Mouse (Mus musculus): Measurements from ENCODE around the gene Fam172a. TPM values are rescaled to one million over a fixed set of nuclear protein-coding genes. Genes with fewer than 3 reads are reported as not detected.

Fam172a gene
- polyA plus RNA-seq, 1 experiment from 2014 or later, result 21.2 TPM

DNA sequence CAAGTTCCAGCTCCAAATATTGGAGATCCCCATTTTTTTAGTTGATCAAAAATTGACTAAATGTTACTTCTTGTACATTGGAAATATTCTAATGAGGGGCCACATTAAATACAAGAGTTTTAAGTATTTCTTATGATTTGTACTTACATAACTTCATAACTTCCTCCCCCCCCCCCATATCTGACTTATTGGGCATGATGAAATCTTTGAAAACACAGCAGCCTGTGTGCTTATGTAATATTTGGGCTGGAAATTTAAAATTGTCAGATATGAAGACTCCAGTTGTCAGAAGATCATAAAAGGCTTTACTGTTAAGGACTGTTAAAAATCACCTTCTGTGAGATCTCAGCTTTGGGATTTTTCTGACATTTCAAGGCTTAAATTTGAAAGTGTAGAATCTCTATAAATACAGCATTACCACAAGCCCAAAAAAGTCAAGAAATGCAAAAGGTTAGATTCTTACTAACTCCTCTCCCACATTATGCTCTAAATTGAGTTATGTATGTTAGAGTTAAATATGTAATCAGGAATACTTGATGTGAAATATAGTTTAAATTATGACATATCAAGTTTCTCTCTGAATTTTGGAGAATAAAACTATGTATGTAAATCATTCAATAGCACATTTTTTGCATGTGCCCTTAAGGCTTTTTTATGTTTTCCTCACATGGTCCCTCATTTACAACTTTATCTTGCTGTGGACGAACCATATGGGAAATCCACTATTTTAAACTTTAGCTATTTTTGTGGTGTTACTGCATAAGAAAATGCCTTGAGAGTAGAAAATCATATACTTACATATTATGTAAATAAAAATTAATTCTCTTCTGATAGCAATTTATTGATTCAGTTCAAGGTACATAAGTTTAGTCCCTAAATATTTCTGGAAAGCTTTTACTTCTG, 393.5 kb downstream of the Fam172a start:
- H3K27me3 ChIP-seq (ENCODE audit: insufficient read depth, poor library complexity, severe bottlenecking), result no peaks in the 10 kb centered on the region
- DNase-seq (ENCODE audit: low spot score), result no peak
- H3K27ac ChIP-seq, result no peak overlapping the region
- no peaks in the 10 kb centered on the region for H3K9me3 ChIP-seq
- H3K4me3 ChIP-seq, result no peak overlapping the region
- no peaks in the 10 kb centered on the region for H3K36me3 ChIP-seq
- 84% methylated on average over 1 of the region's 1 CpGs for WGBS
- 0 out of 2 replicates have a peak, but pooled peaks cover 5% of the 10 kb centered on the region for H3K4me1 ChIP-seq

DNA sequence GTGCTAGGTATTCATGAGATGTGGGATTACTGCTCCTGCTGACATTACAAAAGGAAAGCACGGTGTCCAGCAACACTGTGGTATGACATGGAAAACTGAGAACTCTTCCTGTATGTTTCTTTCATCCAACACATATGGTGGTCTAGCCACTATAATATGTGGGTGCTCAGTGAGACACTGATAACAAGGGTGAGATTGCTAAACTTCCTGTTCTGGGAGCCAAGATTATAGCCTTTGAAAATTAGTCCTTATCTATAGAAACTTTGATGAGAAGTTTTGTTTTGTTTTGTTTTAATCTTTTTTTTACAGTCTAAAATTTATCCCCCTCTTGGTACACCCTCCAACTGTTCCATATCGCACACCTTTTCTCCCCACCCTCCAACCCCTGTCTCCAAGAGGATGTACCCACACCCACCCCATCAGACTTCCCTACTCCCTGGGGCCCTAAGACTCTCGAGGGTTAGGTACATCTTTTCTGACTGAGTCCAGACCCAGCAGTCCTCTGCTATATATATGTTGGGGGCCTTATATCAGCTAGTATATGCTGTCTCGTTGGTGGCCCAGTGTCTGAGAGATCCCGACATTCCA, 397.1 kb downstream of the Fam172a start:
- Histone ChIP-seq H3K4me1 (peaks cover 18% of the 10 kb centered on the region), H3K4me3 (no peak overlapping the region), H3K27me3 (ENCODE audit: insufficient read depth, poor library complexity, severe bottlenecking) (no peaks in the 10 kb centered on the region), H3K27ac (no peak overlapping the region), H3K36me3 (no peaks in the 10 kb centered on the region), H3K9me3 (no peaks in the 10 kb centered on the region)
- DNase-seq (ENCODE audit: low spot score), result no peak
- WGBS, result 71% methylated on average over 5 of the region's 5 CpGs

DNA sequence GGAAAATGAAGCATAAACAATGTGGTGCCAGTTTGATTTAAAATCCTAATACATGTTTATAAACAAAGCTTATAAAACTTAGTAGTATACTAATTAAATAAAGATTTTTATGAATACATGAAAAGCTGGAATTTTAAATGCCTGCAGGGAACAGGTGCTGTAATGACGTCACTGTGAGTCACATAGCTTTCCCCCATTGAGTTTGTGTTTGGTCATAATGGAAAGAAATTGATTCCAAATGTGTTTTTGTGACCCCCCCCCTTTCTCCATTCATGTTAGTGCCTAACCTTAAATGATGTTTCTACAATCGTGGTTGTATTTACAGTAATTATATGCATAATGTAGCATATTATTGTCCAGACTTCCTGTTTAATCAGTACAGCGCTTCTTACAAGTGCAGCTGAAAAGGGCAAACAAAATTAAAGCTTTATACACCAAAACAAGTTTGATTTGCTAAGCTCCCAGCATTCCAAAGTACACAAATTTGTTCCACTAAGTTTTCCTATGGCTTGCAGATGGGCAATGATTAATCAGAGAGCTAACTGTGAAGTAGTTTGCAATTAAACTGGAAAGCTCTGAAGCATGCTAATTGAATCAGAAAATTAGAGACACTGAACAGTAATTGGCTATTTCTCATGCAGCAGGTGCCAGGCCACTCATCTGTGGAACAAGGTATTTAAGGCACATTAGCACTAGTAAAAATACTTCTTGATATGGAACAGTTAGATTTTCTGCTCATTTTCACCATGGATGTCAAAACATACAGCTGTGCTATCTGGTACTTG, 398.1 kb downstream of the Fam172a start:
- no peaks in the 10 kb centered on the region for H3K9me3 ChIP-seq
- no peak for DNase-seq (ENCODE audit: low spot score)
- H3K36me3 ChIP-seq, result no peaks in the 10 kb centered on the region
- H3K27ac ChIP-seq, result no peak overlapping the region
- WGBS, result 71% methylated on average over 3 of the region's 3 CpGs
- H3K4me3 ChIP-seq, result no peak overlapping the region
- peaks cover 22% of the 10 kb centered on the region for H3K4me1 ChIP-seq
- no peaks in the 10 kb centered on the region for H3K27me3 ChIP-seq (ENCODE audit: insufficient read depth, poor library complexity, severe bottlenecking)

GRCm38 (mm10) chr13:78100664-78101063, 398.8 kb downstream of the Fam172a start:
- Histone ChIP-seq H3K27me3 (ENCODE audit: insufficient read depth, poor library complexity, severe bottlenecking) (no peaks in the 10 kb centered on the region), H3K36me3 (no peaks in the 10 kb centered on the region), H3K4me3 (no peak overlapping the region), H3K27ac (no peak overlapping the region), H3K9me3 (no peaks in the 10 kb centered on the region), H3K4me1 (peaks cover 25% of the 10 kb centered on the region)
- no peak for DNase-seq (ENCODE audit: low spot score)
- 81% methylated on average over 3 of the region's 3 CpGs for WGBS

- no peaks in the 10 kb centered on the region for H3K36me3 ChIP-seq
- H3K4me1 ChIP-seq, result peaks cover 25% of the 10 kb centered on the region
- no peak overlapping the region for H3K27ac ChIP-seq
- no peak for DNase-seq (ENCODE audit: low spot score)
- no peaks in the 10 kb centered on the region for H3K27me3 ChIP-seq (ENCODE audit: insufficient read depth, poor library complexity, severe bottlenecking)
- H3K9me3 ChIP-seq, result no peaks in the 10 kb centered on the region
- WGBS, result 42% methylated on average over 2 of the region's 2 CpGs
- H3K4me3 ChIP-seq, result no peak overlapping the region
Observed at GRCm38 (mm10) chr13:78102337-78102736, 400.5 kb downstream of the Fam172a start.

DNA sequence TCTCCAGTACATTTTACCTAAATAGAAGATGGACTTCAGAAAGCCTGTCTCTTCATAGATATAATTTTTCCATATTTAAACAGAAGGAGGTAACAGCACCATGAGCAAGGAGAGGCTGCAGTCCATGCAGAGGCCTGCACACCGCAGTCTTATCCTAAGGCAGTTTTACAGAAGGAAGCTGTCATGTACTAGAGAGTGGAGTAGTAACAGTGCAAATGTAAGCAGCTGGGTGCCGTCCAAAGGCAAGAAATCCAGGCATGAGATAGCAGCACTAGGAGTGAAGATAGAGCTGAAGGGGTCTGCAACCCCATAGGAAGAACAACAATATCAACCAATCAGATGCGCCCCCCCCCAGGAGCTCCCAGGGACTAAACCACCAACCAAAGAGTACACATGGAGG, 403.0 kb downstream of the Fam172a start:
- no peaks in the 10 kb centered on the region for H3K27me3 ChIP-seq (ENCODE audit: insufficient read depth, poor library complexity, severe bottlenecking)
- H3K4me3 ChIP-seq, result no peak overlapping the region
- H3K9me3 ChIP-seq, result no peaks in the 10 kb centered on the region
- H3K27ac ChIP-seq, result no peak overlapping the region
- H3K4me1 ChIP-seq, result peaks cover 25% of the 10 kb centered on the region
- no peaks in the 10 kb centered on the region; the same call in 1 of the 2 replicates for H3K36me3 ChIP-seq
- WGBS, result 43% methylated on average over 3 of the region's 3 CpGs
- DNase-seq (ENCODE audit: low spot score), result no peak

GRCm38 (mm10) chr13:78110648-78111047, 408.8 kb downstream of the Fam172a start:
- Histone ChIP-seq H3K27me3 (ENCODE audit: insufficient read depth, poor library complexity, severe bottlenecking) (no peaks in the 10 kb centered on the region), H3K4me1 (no peaks in the 10 kb centered on the region), H3K36me3 (no peaks in the 10 kb centered on the region; the same call in 1 of the 2 replicates), H3K4me3 (no peak overlapping the region), H3K27ac (no peak overlapping the region), H3K9me3 (no peaks in the 10 kb centered on the region)
- DNase-seq (ENCODE audit: low spot score), result no peak
- WGBS, result 79% methylated on average over 4 of the region's 4 CpGs

DNA sequence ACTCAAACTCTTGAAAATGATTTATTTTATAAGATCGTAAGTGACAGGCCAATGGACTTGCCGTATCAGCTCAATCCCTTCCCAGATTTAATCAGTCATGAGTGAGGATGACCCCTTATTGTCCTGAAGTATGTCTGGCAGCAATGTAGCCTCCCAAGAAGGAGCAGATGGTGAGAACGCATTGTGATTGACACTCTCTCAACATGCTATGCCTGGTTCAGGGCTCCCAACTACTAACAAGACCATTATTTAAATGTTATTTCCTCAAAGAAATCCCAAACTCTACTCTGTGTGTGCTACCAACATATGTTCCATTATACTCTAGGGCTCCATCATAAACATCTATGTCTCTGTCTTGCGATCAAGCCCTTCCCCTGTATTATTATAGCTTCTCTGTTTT, 412.1 kb downstream of the Fam172a start:
- no peak for DNase-seq (ENCODE audit: low spot score)
- 87% methylated on average over 4 of the region's 4 CpGs for WGBS
- Histone ChIP-seq H3K9me3 (no peaks in the 10 kb centered on the region), H3K36me3 (no peaks in the 10 kb centered on the region), H3K4me1 (no peaks in the 10 kb centered on the region), H3K27me3 (ENCODE audit: insufficient read depth, poor library complexity, severe bottlenecking) (no peaks in the 10 kb centered on the region), H3K27ac (no peak overlapping the region), H3K4me3 (no peak overlapping the region)

- H3K4me1 ChIP-seq, result no peaks in the 10 kb centered on the region
- no peaks in the 10 kb centered on the region for H3K36me3 ChIP-seq
- H3K27me3 ChIP-seq (ENCODE audit: insufficient read depth, poor library complexity, severe bottlenecking), result no peaks in the 10 kb centered on the region
- H3K9me3 ChIP-seq, result no peaks in the 10 kb centered on the region
- no peak for DNase-seq (ENCODE audit: low spot score)
- WGBS, result 85% methylated on average over 1 of the region's 1 CpGs
- H3K4me3 ChIP-seq, result no peak overlapping the region
- H3K27ac ChIP-seq, result no peak overlapping the region
Observed at GRCm38 (mm10) chr13:78118715-78119114, 416.9 kb downstream of the Fam172a start.

DNA sequence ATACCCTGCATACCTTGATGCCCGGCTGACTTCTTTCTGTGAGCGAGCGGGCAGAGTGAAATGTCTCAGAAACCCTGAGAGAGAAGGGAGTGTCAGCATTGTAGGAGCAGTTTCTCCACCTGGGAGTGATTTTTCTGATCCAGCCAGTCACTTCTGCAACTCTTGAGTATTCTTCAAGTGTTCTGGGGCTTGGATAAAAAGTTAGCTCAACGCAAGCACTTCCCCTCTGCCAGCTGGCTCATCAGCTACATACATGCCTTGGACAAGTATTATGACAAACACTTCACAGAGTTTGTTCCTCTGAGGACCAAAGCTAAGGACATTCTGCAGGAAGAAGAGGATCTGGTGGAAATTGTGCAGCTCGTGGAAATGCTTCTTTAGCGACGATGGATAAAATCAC, 420.2 kb downstream of the Fam172a start:
- Histone ChIP-seq H3K9me3 (no peaks in the 10 kb centered on the region), H3K4me1 (no peaks in the 10 kb centered on the region)
- 87% methylated on average over 7 of the region's 7 CpGs for WGBS

GRCm38 (mm10) chr13:78123911-78124426, 422.1 kb downstream of the Fam172a start:
- no peak for DNase-seq (ENCODE audit: low spot score)
- no peak overlapping the region for H3K4me3 ChIP-seq
- no peaks in the 10 kb centered on the region for H3K9me3 ChIP-seq
- no peaks in the 10 kb centered on the region for H3K4me1 ChIP-seq
- WGBS, result 89% methylated on average over 4 of the region's 4 CpGs
- H3K36me3 ChIP-seq, result no peaks in the 10 kb centered on the region
- no peaks in the 10 kb centered on the region for H3K27me3 ChIP-seq (ENCODE audit: insufficient read depth, poor library complexity, severe bottlenecking)
- no peak overlapping the region for H3K27ac ChIP-seq

More for the DNA sequence above, 420.2 kb downstream of the Fam172a start:
- H3K36me3 ChIP-seq, result no peaks in the 10 kb centered on the region
- H3K27me3 ChIP-seq (ENCODE audit: insufficient read depth, poor library complexity, severe bottlenecking), result no peaks in the 10 kb centered on the region
- DNase-seq (ENCODE audit: low spot score), result no peak
- H3K4me3 ChIP-seq, result no peak overlapping the region
- H3K27ac ChIP-seq, result no peak overlapping the region

GRCm38 (mm10) chr13:78157465-78157864, 455.6 kb downstream of the Fam172a start:
- Histone ChIP-seq H3K36me3 (no peaks in the 10 kb centered on the region), H3K4me3 (no peak overlapping the region), H3K9me3 (no peaks in the 10 kb centered on the region), H3K4me1 (no peaks in the 10 kb centered on the region), H3K27ac (no peak overlapping the region), H3K27me3 (ENCODE audit: insufficient read depth, poor library complexity, severe bottlenecking) (no peaks in the 10 kb centered on the region)
- DNase-seq (ENCODE audit: low spot score), result no peak
- 86% methylated on average over 5 of the region's 5 CpGs for WGBS

DNA sequence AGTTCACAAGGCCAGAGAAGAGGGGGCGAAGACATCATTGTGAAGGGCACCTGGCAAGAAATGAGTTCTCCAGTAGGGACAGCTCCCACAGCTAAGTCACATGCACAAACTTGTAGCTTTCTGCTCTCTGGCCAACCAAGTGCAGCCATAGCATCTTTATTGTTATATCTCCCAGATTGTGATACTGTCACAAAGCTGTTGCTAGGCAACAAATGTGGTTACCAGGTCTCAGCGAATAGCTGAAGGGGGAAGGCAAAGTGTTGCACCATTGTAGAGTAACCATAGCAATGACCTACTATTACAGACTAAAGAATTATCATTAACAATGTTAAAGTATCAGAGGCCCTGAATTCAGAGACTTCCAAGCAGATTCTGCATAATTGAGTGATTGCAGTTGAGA, 460.3 kb downstream of the Fam172a start:
- H3K4me1 ChIP-seq, result no peaks in the 10 kb centered on the region
- H3K9me3 ChIP-seq, result no peaks in the 10 kb centered on the region
- WGBS, result 53% methylated on average over 2 of the region's 2 CpGs
- no peaks in the 10 kb centered on the region for H3K36me3 ChIP-seq
- DNase-seq (ENCODE audit: low spot score), result no peak
- H3K27ac ChIP-seq, result no peak overlapping the region
- no peak overlapping the region for H3K4me3 ChIP-seq
- H3K27me3 ChIP-seq (ENCODE audit: insufficient read depth, poor library complexity, severe bottlenecking), result peaks cover 28% of the 10 kb centered on the region
